Mouse (Mus musculus) bone marrow macrophage, adult 2 months (primary cell): ENCODE measurements around the gene Lrrc51.

ENCODE experiments used
- CTCF ChIP-seq: IDR thresholded peaks from 2 replicates; pipeline ENCODE4 v1.5.1; 2012; ENCODE audit warnings: low read depth, mild to moderate bottlenecking, low read length, moderate library complexity
- POLR2A ChIP-seq: IDR thresholded peaks from 2 replicates; pipeline ENCODE4 v1.6.1; 2012; ENCODE audit warnings: mild to moderate bottlenecking, low read depth, low read length, borderline replicate concordance

GRCm38 (mm10) chr7:101882413-101883154, 51.1 kb downstream of the Lrrc51 start:
- TF ChIP-seq CTCF (no peak), POLR2A (no peak)
